Mouse (Mus musculus) MEL (cell line): Measurements from ENCODE around the gene Gm45208. TPM values are rescaled to one million over a fixed set of nuclear protein-coding genes. Genes with fewer than 3 reads are reported as not detected.

Experiments used
- DNase-seq: peaks from one replicate; pipeline ENCODE4 v3.0.0; 2011; ENCODE audit warnings: low read depth, low spot score
- H3K27ac ChIP-seq: 2 replicates; pipeline ENCODE4 v1.5.1; 2012; ENCODE audit warnings: low read depth, mild to moderate bottlenecking, control low read depth, low read length, moderate library complexity; ENCODE audit not compliant: control insufficient read depth
- H3K27me3 ChIP-seq, 2 experiments: fragments of 150-350 bp in 1 of 2; sonication (generic) in 1 of 2; 2 replicates each; pipeline ENCODE4 v1.6.1; 2012; ENCODE audit warnings: low read length in 2 of 2, mild to moderate bottlenecking in 2 of 2, improper control_type of control experiment in 1 of 2, moderate library complexity in 1 of 2; ENCODE audit not compliant: insufficient read depth in 2 of 2, control insufficient read depth in 1 of 2
- H3K36me3 ChIP-seq, 2 experiments: 2 replicates each; pipeline ENCODE4 v1.6.1; 2012 to 2014; ENCODE audit warnings: low read length in 2 of 2, improper control_type of control experiment in 1 of 2, inconsistent platforms in 1 of 2, mild to moderate bottlenecking in 1 of 2; ENCODE audit not compliant: insufficient read depth in 2 of 2, control insufficient read depth in 1 of 2
- H3K4me1 ChIP-seq, 2 experiments: fragments of 150-350 bp in 1 of 2; sonication (generic) in 1 of 2; 2 replicates each; pipeline ENCODE4 v1.6.1; 2012; ENCODE audit warnings: low read length in 2 of 2, improper control_type of control experiment in 1 of 2, mild to moderate bottlenecking in 1 of 2; ENCODE audit not compliant: insufficient read depth in 2 of 2, control insufficient read depth in 1 of 2
- H3K4me3 ChIP-seq, 2 experiments: fragments of 150-350 bp in 1 of 2; sonication (generic) in 1 of 2; 2 replicates each; pipeline ENCODE4 v1.5.1; 2012; ENCODE audit warnings: low read depth in 2 of 2, low read length in 2 of 2, mild to moderate bottlenecking in 2 of 2, moderate library complexity in 2 of 2, control low read depth in 1 of 2, improper control_type of control experiment in 1 of 2; ENCODE audit not compliant: control insufficient read depth in 1 of 2, insufficient read depth in 1 of 2
- H3K79me2 ChIP-seq: 2 replicates; pipeline ENCODE4 v1.6.1; 2012; ENCODE audit warnings: mild to moderate bottlenecking, low read length, moderate library complexity; ENCODE audit not compliant: control insufficient read depth, poor library complexity, insufficient read depth
- H3K9ac ChIP-seq: 2 replicates; pipeline ENCODE4 v1.6.1; 2012; ENCODE audit warnings: low read depth, mild to moderate bottlenecking, control low read depth, low read length, moderate library complexity; ENCODE audit not compliant: control insufficient read depth, poor library complexity, severe bottlenecking
- H3K9me3 ChIP-seq: fragments of 150-350 bp; sonication (generic); replicated peaks from 2 replicates; pipeline ENCODE4 v1.6.1; 2012; ENCODE audit warnings: mild to moderate bottlenecking, low read length, improper control_type of control experiment, moderate library complexity; ENCODE audit not compliant: insufficient read depth
- GABPA ChIP-seq: IDR thresholded peaks from 2 replicates; pipeline ENCODE4 v1.6.1; 2012; ENCODE audit warnings: low read depth, mild to moderate bottlenecking, inconsistent platforms, low read length, improper control_type of control experiment, moderate library complexity
- HCFC1 ChIP-seq: IDR thresholded peaks from 2 replicates; pipeline ENCODE4 v1.6.1; 2012; ENCODE audit warnings: low read depth, mild to moderate bottlenecking, inconsistent platforms, low read length, improper control_type of control experiment, moderate library complexity
- MAX ChIP-seq: IDR thresholded peaks from 2 replicates; pipeline ENCODE4 v1.6.1; 2011; ENCODE audit warnings: low read length, improper control_type of control experiment
- MAZ ChIP-seq: IDR thresholded peaks from 2 replicates; pipeline ENCODE4 v1.6.1; 2012; ENCODE audit warnings: low read depth, mild to moderate bottlenecking, inconsistent platforms, low read length, improper control_type of control experiment
- MEF2A ChIP-seq: IDR thresholded peaks from 2 replicates; pipeline ENCODE4 v1.6.1; 2014; ENCODE audit warnings: low read depth, mild to moderate bottlenecking, inconsistent platforms, low read length, improper control_type of control experiment; ENCODE audit not compliant: poor library complexity, insufficient replicate concordance, severe bottlenecking; ENCODE audit errors: extremely low read depth
- MYB ChIP-seq: IDR thresholded peaks from 2 replicates; pipeline ENCODE4 v1.6.1; 2011; ENCODE audit warnings: mild to moderate bottlenecking, low read depth, low read length, improper control_type of control experiment
- POLR2AphosphoS2 ChIP-seq: IDR thresholded peaks from 2 replicates; pipeline ENCODE4 v1.6.1; 2011; ENCODE audit warnings: low read length, improper control_type of control experiment
- SMC3 ChIP-seq: IDR thresholded peaks from 2 replicates; pipeline ENCODE4 v1.6.1; 2011; ENCODE audit warnings: low read depth, low read length, improper control_type of control experiment
- TBP ChIP-seq: IDR thresholded peaks from 2 replicates; pipeline ENCODE4 v1.8.0; 2011; ENCODE audit warnings: low read depth, low read length, improper control_type of control experiment
- TCF12 ChIP-seq: IDR thresholded peaks from 2 replicates; pipeline ENCODE4 v1.6.1; 2014; ENCODE audit warnings: low read depth, mild to moderate bottlenecking, inconsistent platforms, low read length, improper control_type of control experiment, moderate library complexity
- USF2 ChIP-seq, 2 experiments: IDR thresholded peaks; 2 replicates each; pipeline ENCODE4 v1.6.1; 2011 to 2012; ENCODE audit warnings: improper control_type of control experiment in 2 of 2, low read length in 2 of 2, borderline replicate concordance in 1 of 2, inconsistent platforms in 1 of 2, low read depth in 1 of 2, mild to moderate bottlenecking in 1 of 2; ENCODE audit not compliant: insufficient read depth in 1 of 2
- ZNF384 ChIP-seq: IDR thresholded peaks from 2 replicates; pipeline ENCODE4 v1.6.1; 2012; ENCODE audit warnings: low read depth, mild to moderate bottlenecking, inconsistent platforms, low read length, improper control_type of control experiment
- polyA plus RNA-seq, 2 experiments: library from polyadenylated mRNA; stranded (reverse) in 1 of 2; unstranded in 1 of 2; fragments of >175 nt in 1 of 2; fragments of >200 nt in 1 of 2; gene quantifications; 2 replicates each; pipeline versions ENCODE4 v1.2.1 to v1.2.4; 2012; ENCODE audit warnings: low replicate concordance in 2 of 2, low read depth in 1 of 2; ENCODE audit not compliant: insufficient read length in 2 of 2, insufficient read depth in 1 of 2, missing spikeins in 1 of 2
- total RNA-seq: library from RNA; depleted of rRNA; stranded (reverse); fragments of 300-350 nt; gene quantifications from 2 replicates; pipeline ENCODE4 v1.2.3, GENCODE M21; 2012

Gene Gm45208
- total and polyA plus RNA-seq, 3 experiments = 11.0 TPM; not detected in 2

DNA sequence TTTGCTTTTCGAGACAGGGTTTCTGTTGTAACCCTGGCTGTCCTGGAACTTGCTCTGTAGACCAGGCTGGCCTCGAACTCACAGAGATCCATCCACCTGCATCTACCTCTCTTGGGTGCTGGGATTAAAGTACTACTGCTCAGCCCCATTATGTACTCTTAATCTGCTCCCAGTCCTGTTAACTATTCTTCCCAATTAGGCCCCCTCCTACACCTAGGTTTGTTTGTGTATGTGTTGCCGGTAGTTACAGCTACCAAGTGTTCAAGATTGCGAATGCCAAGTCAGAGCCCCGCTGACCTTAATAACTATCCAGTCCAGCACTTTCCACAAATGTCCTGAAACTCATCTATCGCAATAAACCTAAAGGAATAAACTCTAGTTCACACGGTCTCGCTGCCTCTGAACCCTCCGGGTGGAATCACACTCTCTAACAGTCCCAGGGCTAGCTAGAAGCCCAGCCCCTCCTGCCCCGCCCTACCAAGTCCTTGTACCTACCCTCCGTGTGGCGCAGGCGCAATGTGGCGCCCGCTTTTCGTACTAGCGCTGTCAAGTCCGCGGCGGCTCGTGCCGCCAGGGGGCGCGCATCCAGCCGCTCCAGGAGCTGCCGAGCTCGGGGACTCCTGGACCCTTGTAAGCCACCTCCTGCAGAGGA lies 42.5 kb upstream of the Gm45208 start (continued):
- no peak for TF ChIP-seq MYB
- TF ChIP-seq POLR2AphosphoS2 = no peak; the same call in 1 of the 2 replicates
- peak; percentile 11; the same call in 1 of the 2 replicates for TF ChIP-seq MAX
- TF ChIP-seq GABPA = no peak

DNA sequence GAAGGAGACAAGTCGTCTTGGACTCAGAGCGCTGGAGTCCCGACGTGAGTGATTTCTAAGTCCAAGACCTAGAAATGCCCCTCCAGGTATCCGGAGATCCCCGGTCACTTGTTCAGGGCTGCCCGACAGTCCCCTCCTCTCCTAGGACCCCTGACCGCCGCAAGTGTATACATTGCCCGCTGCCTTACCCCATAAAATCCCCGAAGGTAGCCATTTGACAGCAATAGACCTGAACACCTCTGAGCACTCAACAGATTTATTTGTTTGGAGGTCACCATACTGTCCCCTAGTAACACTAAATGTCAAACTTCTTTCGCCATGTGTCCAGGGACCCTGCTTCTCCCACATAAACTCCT lies 42.0 kb upstream of the Gm45208 start:
- H3K36me3 ChIP-seq = peaks cover 0 to 3% of the 10 kb centered on the region in 2 experiments; a peak in 1 of 4 replicates
- no peaks in the 10 kb centered on the region for H3K79me2 ChIP-seq
- no peaks in the 10 kb centered on the region for H3K9me3 ChIP-seq
- peaks cover 0 to 6% of the 10 kb centered on the region in 2 experiments; a peak in 1 of 4 replicates for H3K4me1 ChIP-seq
- TF ChIP-seq ZNF384 (no peak), HCFC1 (no peak), SMC3 (no peak), TCF12 (no peak), MAZ (no peak), MAX (no peak), USF2 (IDR thresholded peaks at IDR 0.05; ENCODE audit: borderline replicate concordance in 1 of 2, insufficient read depth in 1 of 2, low read depth in 1 of 2, low read length in 2 of 2) (no peak), TBP (no peak)
- no peak for DNase-seq
- H3K27ac ChIP-seq = no peak overlapping the region
- H3K9ac ChIP-seq = peak overlapping the region; percentile 65
- H3K4me3 ChIP-seq = peak overlapping the region; percentile 39 to 44
- peaks cover 4 to 8% of the 10 kb centered on the region in 2 experiments for H3K27me3 ChIP-seq

DNA sequence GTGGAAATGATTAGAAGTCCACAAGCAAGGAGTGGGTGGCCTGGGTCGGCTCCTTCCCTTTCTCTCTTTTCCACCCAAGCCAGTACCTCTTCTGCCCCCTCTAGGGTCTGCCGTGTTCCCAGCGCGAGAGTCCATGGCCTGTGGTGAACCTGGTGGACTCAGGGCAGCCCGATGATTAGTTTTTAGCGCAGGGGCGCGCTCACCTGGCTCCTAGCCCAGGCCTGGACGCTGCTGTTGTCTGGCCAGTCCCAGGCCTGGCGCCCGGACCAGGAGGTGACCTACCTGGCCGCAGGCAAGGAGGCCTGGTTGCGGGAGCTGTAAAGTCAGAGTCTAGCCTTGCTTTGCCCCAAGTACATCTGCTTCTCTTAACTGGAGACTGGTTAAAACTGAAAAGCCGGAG lies 41.2 kb upstream of the Gm45208 start, which contains the start of gene Magix:
TSS of gene Magix (minus strand) at position 388 of the 400 bp plus-strand sequence.
- Histone ChIP-seq H3K9me3 (no peaks in the 10 kb centered on the region), H3K4me1 (peaks cover 0 to 2% of the 10 kb centered on the region in 2 experiments; a peak in 1 of 4 replicates)
- no peak for TF ChIP-seq MEF2A
- TF ChIP-seq, all 39 proteins: peak for 0
- H3K36me3 ChIP-seq = peaks cover 0 to 3% of the 10 kb centered on the region in 2 experiments; a peak in 1 of 4 replicates
- H3K4me3 ChIP-seq = peak within 1 kb of the TSS; percentile 39 to 44
- H3K9ac ChIP-seq = peak within 1 kb of the TSS; percentile 65
- H3K27ac ChIP-seq = no peak within 1 kb of the TSS
- no peaks in the 10 kb centered on the region for H3K79me2 ChIP-seq
- DNase-seq = no peak
- H3K27me3 ChIP-seq = peaks cover 4 to 13% of the 10 kb centered on the region in 2 experiments
